Mouse (Mus musculus): Measurements from ENCODE around the gene Sergef. TPM values are rescaled to one million over a fixed set of nuclear protein-coding genes. Genes with fewer than 3 reads are reported as not detected.

The Sergef gene
- polyA plus RNA-seq, 1 experiment = 7.5 TPM

- no peak overlapping the region for H3K27ac ChIP-seq (ENCODE audit: insufficient read depth, low read depth, low read length)
- 22% methylated on average over 5 of the region's 5 CpGs for WGBS
- TF ChIP-seq CTCF (IDR thresholded peaks at IDR 0.05; ENCODE audit: extremely low read depth, insufficient read length, insufficient replicate concordance, low read depth, low read length) = no peak
- TF ChIP-seq POLR2A (IDR thresholded peaks at IDR 0.05; ENCODE audit: low read depth, low read length) = no peak
Measured at GRCm38 (mm10) chr7:46421535-46421934, 218.1 kb downstream of the Sergef start.

GRCm38 (mm10) chr7:46418102-46418622, 221.4 kb downstream of the Sergef start:
- WGBS = 77% methylated on average over 16 of the region's 16 CpGs
- no peak overlapping the region for H3K27ac ChIP-seq (ENCODE audit: insufficient read depth, low read depth, low read length)
- no peaks in the 10 kb centered on the region for H3K4me1 ChIP-seq (ENCODE audit: control insufficient read depth, insufficient read depth, insufficient read length, low read length)
- TF ChIP-seq POLR2A (IDR thresholded peaks at IDR 0.05; ENCODE audit: low read depth, low read length) = no peak
- no peaks in the 10 kb centered on the region for H3K27me3 ChIP-seq (ENCODE audit: control insufficient read depth, insufficient read depth, low read length)
- H3K4me3 ChIP-seq (ENCODE audit: low read depth, low read length) = no peak overlapping the region
- H3K36me3 ChIP-seq (ENCODE audit: control insufficient read depth, insufficient read depth, low read length) = no peaks in the 10 kb centered on the region

More at GRCm38 (mm10) chr7:46421535-46421934, 218.1 kb downstream of the Sergef start:
- Histone ChIP-seq H3K36me3 (ENCODE audit: control insufficient read depth, insufficient read depth, low read length) (no peaks in the 10 kb centered on the region), H3K4me3 (ENCODE audit: low read depth, low read length) (no peak overlapping the region), H3K27me3 (ENCODE audit: control insufficient read depth, insufficient read depth, low read length) (no peaks in the 10 kb centered on the region), H3K4me1 (ENCODE audit: control insufficient read depth, insufficient read depth, insufficient read length, low read length) (no peaks in the 10 kb centered on the region)

- H3K27me3 ChIP-seq (ENCODE audit: control insufficient read depth, insufficient read depth, low read length) = no peaks in the 10 kb centered on the region
- whole genome bisulfite sequencing = 75% methylated on average over 7 of the region's 7 CpGs
- no peak for TF ChIP-seq CTCF (IDR thresholded peaks at IDR 0.05; ENCODE audit: extremely low read depth, insufficient read length, insufficient replicate concordance, low read depth, low read length)
- TF ChIP-seq POLR2A (IDR thresholded peaks at IDR 0.05; ENCODE audit: low read depth, low read length) = no peak
- H3K4me3 ChIP-seq (ENCODE audit: low read depth, low read length) = no peak overlapping the region
- no peaks in the 10 kb centered on the region for H3K36me3 ChIP-seq (ENCODE audit: control insufficient read depth, insufficient read depth, low read length)
- no peak overlapping the region for H3K27ac ChIP-seq (ENCODE audit: insufficient read depth, low read depth, low read length)
- no peaks in the 10 kb centered on the region for H3K4me1 ChIP-seq (ENCODE audit: control insufficient read depth, insufficient read depth, insufficient read length, low read length)
Measured at GRCm38 (mm10) chr7:46417467-46417866, 222.1 kb downstream of the Sergef start.

- Histone ChIP-seq H3K27me3 (ENCODE audit: control insufficient read depth, insufficient read depth, low read length) (no peaks in the 10 kb centered on the region), H3K36me3 (ENCODE audit: control insufficient read depth, insufficient read depth, low read length) (no peaks in the 10 kb centered on the region), H3K4me1 (ENCODE audit: control insufficient read depth, insufficient read depth, insufficient read length, low read length) (no peaks in the 10 kb centered on the region), H3K27ac (ENCODE audit: insufficient read depth, low read depth, low read length) (no peak overlapping the region), H3K4me3 (ENCODE audit: low read depth, low read length) (no peak overlapping the region)
- WGBS = 75% methylated on average over 14 of the region's 14 CpGs
- TF ChIP-seq CTCF (IDR thresholded peaks at IDR 0.05; ENCODE audit: extremely low read depth, insufficient read length, insufficient replicate concordance, low read depth, low read length) = no peak
- TF ChIP-seq POLR2A (IDR thresholded peaks at IDR 0.05; ENCODE audit: low read depth, low read length) = no peak
Measured at GRCm38 (mm10) chr7:46415818-46416425, 223.7 kb downstream of the Sergef start.

GRCm38 (mm10) chr7:46413959-46414725, 225.5 kb downstream of the Sergef start:
- WGBS = 64% methylated on average over 6 of the region's 6 CpGs
- Histone ChIP-seq H3K27me3 (ENCODE audit: control insufficient read depth, insufficient read depth, low read length) (no peaks in the 10 kb centered on the region), H3K4me3 (ENCODE audit: low read depth, low read length) (no peak overlapping the region), H3K27ac (ENCODE audit: insufficient read depth, low read depth, low read length) (no peak overlapping the region), H3K4me1 (ENCODE audit: control insufficient read depth, insufficient read depth, insufficient read length, low read length) (no peaks in the 10 kb centered on the region), H3K36me3 (ENCODE audit: control insufficient read depth, insufficient read depth, low read length) (no peaks in the 10 kb centered on the region)
- TF ChIP-seq CTCF (IDR thresholded peaks at IDR 0.05; ENCODE audit: extremely low read depth, insufficient read length, insufficient replicate concordance, low read depth, low read length) (no peak), POLR2A (IDR thresholded peaks at IDR 0.05; ENCODE audit: low read depth, low read length) (no peak)

- no peaks in the 10 kb centered on the region for H3K27me3 ChIP-seq (ENCODE audit: control insufficient read depth, insufficient read depth, low read length)
- no peak for TF ChIP-seq CTCF (IDR thresholded peaks at IDR 0.05; ENCODE audit: extremely low read depth, insufficient read length, insufficient replicate concordance, low read depth, low read length)
- TF ChIP-seq POLR2A (IDR thresholded peaks at IDR 0.05; ENCODE audit: low read depth, low read length) = no peak
- 66% methylated on average over 5 of the region's 5 CpGs for WGBS
- no peaks in the 10 kb centered on the region for H3K4me1 ChIP-seq (ENCODE audit: control insufficient read depth, insufficient read depth, insufficient read length, low read length)
- no peak overlapping the region for H3K4me3 ChIP-seq (ENCODE audit: low read depth, low read length)
- no peak overlapping the region for H3K27ac ChIP-seq (ENCODE audit: insufficient read depth, low read depth, low read length)
- no peaks in the 10 kb centered on the region for H3K36me3 ChIP-seq (ENCODE audit: control insufficient read depth, insufficient read depth, low read length)
Measured at GRCm38 (mm10) chr7:46412823-46413222, 226.8 kb downstream of the Sergef start.

- no peaks in the 10 kb centered on the region for H3K27me3 ChIP-seq (ENCODE audit: control insufficient read depth, insufficient read depth, low read length)
- TF ChIP-seq POLR2A (IDR thresholded peaks at IDR 0.05; ENCODE audit: low read depth, low read length) (no peak), CTCF (IDR thresholded peaks at IDR 0.05; ENCODE audit: extremely low read depth, insufficient read length, insufficient replicate concordance, low read depth, low read length) (no peak)
- no peak overlapping the region for H3K4me3 ChIP-seq (ENCODE audit: low read depth, low read length)
- H3K36me3 ChIP-seq (ENCODE audit: control insufficient read depth, insufficient read depth, low read length) = no peaks in the 10 kb centered on the region
- H3K4me1 ChIP-seq (ENCODE audit: control insufficient read depth, insufficient read depth, insufficient read length, low read length) = no peaks in the 10 kb centered on the region
- 88% methylated on average over 6 of the region's 6 CpGs for WGBS
- H3K27ac ChIP-seq (ENCODE audit: insufficient read depth, low read depth, low read length) = no peak overlapping the region
Measured at GRCm38 (mm10) chr7:46410727-46411126, 228.9 kb downstream of the Sergef start.

Measured in small intestine, adult 2 months (tissue).